Mouse (Mus musculus) neural tube, embryonic 13.5 days (tissue): ENCODE data around the gene Gm906. TPM values are rescaled to one million over a fixed set of nuclear protein-coding genes. Genes with fewer than 3 reads are reported as not detected.
"Not testable (repeated sequence)": the region's sequence is repeated elsewhere in the genome, so short reads cannot be mapped to it uniquely, and the experiment has no call there.

Source experiments
- ATAC-seq: fragments of 200-750 bp; cut with Nextera tagmentation; 2 replicates; pipeline ENCODE4 v1.8.0; 2017; ENCODE audit warnings: low read depth, mild to moderate bottlenecking, moderate TSS enrichment, moderate library complexity
- H3K27ac ChIP-seq: fragments of 300-500 bp; sonication (generic); replicated peaks from 2 replicates; pipeline ENCODE4 v1.5.1; 2015; ENCODE audit warnings: moderate library complexity, mild to moderate bottlenecking, inconsistent platforms
- H3K27me3 ChIP-seq: fragments of 300-500 bp; sonication (generic); 2 replicates; pipeline ENCODE4 v1.6.1; 2015; ENCODE audit warnings: mild to moderate bottlenecking, inconsistent platforms
- H3K36me3 ChIP-seq: fragments of 300-500 bp; sonication (generic); 2 replicates; pipeline ENCODE4 v1.6.1; 2015; ENCODE audit warnings: mild to moderate bottlenecking, inconsistent platforms
- H3K4me1 ChIP-seq: fragments of 300-500 bp; sonication (generic); replicated peaks from 2 replicates; pipeline ENCODE4 v1.6.1; 2015; ENCODE audit warnings: inconsistent platforms
- H3K4me2 ChIP-seq: fragments of 300-500 bp; sonication (generic); 2 replicates; pipeline ENCODE4 v1.6.1; 2015; ENCODE audit warnings: inconsistent platforms, mild to moderate bottlenecking, moderate library complexity
- H3K4me3 ChIP-seq: fragments of 300-500 bp; sonication (generic); 2 replicates; pipeline ENCODE4 v1.5.1; 2015; ENCODE audit warnings: mild to moderate bottlenecking, inconsistent platforms
- H3K9ac ChIP-seq: fragments of 300-500 bp; sonication (generic); 2 replicates; pipeline ENCODE4 v1.6.1; 2015; ENCODE audit warnings: moderate library complexity, mild to moderate bottlenecking, inconsistent platforms
- H3K9me3 ChIP-seq: fragments of 300-500 bp; sonication (generic); 2 replicates; pipeline ENCODE4 v1.6.1; 2016; ENCODE audit warnings: inconsistent platforms
- WGBS: fragments of 180-500 bp; shearing (Covaris S2); methylation state at CpG from one replicate; pipeline ENCODE4 v1.1.7; 2015; 5-methylcytosine and 5-hydroxymethylcytosine counted together
- microRNA-seq: library from miRNA; unstranded; fragments of <30 nt; microRNA quantifications from one replicate; pipeline ENCODE4, GENCODE M21; 2016
- polyA plus RNA-seq: library from polyadenylated mRNA; unstranded; fragments of >200 nt; fragmentation: Nextera tagmentation; extraction: Ambion mirVana; gene quantifications from 2 replicates; pipeline ENCODE4 v1.2.1, GENCODE M21; 2015

Gm906 gene
- polyA plus RNA-seq, result not detected in 2 replicates

- H3K27ac ChIP-seq, H3K4me1 ChIP-seq, H3K9me3 ChIP-seq, H3K36me3 ChIP-seq, ATAC-seq, H3K4me3 ChIP-seq, H3K27me3 ChIP-seq, H3K9ac ChIP-seq, H3K4me2 ChIP-seq: not testable (repeated sequence)
- WGBS, result 76% methylated on average over 3 of the region's 3 CpGs
Measured at GRCm38 (mm10) chr13:50250208-50250607, at the start of gene Gm906. Gm906 (minus strand) TSS chr13:50250308.

GRCm38 (mm10) chr13:50283308-50283707 lies 33.2 kb upstream of the Gm906 start:
- not testable (repeated sequence) for H3K27ac ChIP-seq, H3K4me3 ChIP-seq, ATAC-seq, H3K9me3 ChIP-seq, H3K4me1 ChIP-seq, H3K9ac ChIP-seq, H3K4me2 ChIP-seq, H3K27me3 ChIP-seq, H3K36me3 ChIP-seq
- 89% methylated on average over 2 of the region's 4 CpGs for WGBS

GRCm38 (mm10) chr13:50236487-50236886 lies 13.6 kb downstream of the Gm906 start:
- no peak overlapping the region for H3K27ac ChIP-seq
- H3K4me3 ChIP-seq, result no peak overlapping the region
- H3K9ac ChIP-seq, result no peak overlapping the region
- no peaks in the 10 kb centered on the region for H3K36me3 ChIP-seq
- H3K4me1 ChIP-seq, result no peaks in the 10 kb centered on the region
- no peaks in the 10 kb centered on the region for H3K27me3 ChIP-seq
- 95% methylated on average over 3 of the region's 3 CpGs for WGBS
- no peak for ATAC-seq
- H3K9me3 ChIP-seq, result no peaks in the 10 kb centered on the region
- H3K4me2 ChIP-seq, result no peak overlapping the region

- 0% methylated on average over 1 of the region's 1 CpGs for WGBS
- H3K9me3 ChIP-seq, H3K9ac ChIP-seq, H3K4me1 ChIP-seq, H3K27ac ChIP-seq, H3K4me3 ChIP-seq, H3K36me3 ChIP-seq, H3K27me3 ChIP-seq, ATAC-seq, H3K4me2 ChIP-seq: not testable (repeated sequence)
Measured at GRCm38 (mm10) chr13:50211842-50212241, 38.3 kb downstream of the Gm906 start.

GRCm38 (mm10) chr13:50210191-50210590 lies 39.9 kb downstream of the Gm906 start:
- not testable (repeated sequence) for H3K9ac ChIP-seq, H3K4me3 ChIP-seq, ATAC-seq, H3K9me3 ChIP-seq, H3K27me3 ChIP-seq, H3K36me3 ChIP-seq, H3K4me1 ChIP-seq, H3K4me2 ChIP-seq, H3K27ac ChIP-seq

- H3K9me3 ChIP-seq, H3K27me3 ChIP-seq, H3K4me1 ChIP-seq, H3K27ac ChIP-seq, H3K4me2 ChIP-seq, ATAC-seq, H3K36me3 ChIP-seq, H3K4me3 ChIP-seq, H3K9ac ChIP-seq: not testable (repeated sequence)
- 93% methylated on average over 2 of the region's 2 CpGs for WGBS
Measured at GRCm38 (mm10) chr13:50209651-50210050, 40.5 kb downstream of the Gm906 start.

- Histone ChIP-seq H3K27ac (no peak overlapping the region), H3K4me3 (no peak overlapping the region), H3K27me3 (no peaks in the 10 kb centered on the region), H3K9ac (no peak overlapping the region), H3K36me3 (no peaks in the 10 kb centered on the region), H3K4me1 (no peaks in the 10 kb centered on the region), H3K4me2 (no peak overlapping the region), H3K9me3 (no peaks in the 10 kb centered on the region)
- WGBS, result 90% methylated on average over 12 of the region's 12 CpGs
- no peak for ATAC-seq
Measured at GRCm38 (mm10) chr13:50207966-50208365, 42.1 kb downstream of the Gm906 start.

- H3K36me3 ChIP-seq, H3K4me3 ChIP-seq, H3K27ac ChIP-seq, H3K9ac ChIP-seq, H3K27me3 ChIP-seq, H3K9me3 ChIP-seq, H3K4me2 ChIP-seq, ATAC-seq, H3K4me1 ChIP-seq: not testable (repeated sequence)
Measured at GRCm38 (mm10) chr13:50196831-50197230, 53.3 kb downstream of the Gm906 start.

Small RNA genes lying within 50 kb of the gene (microRNA-seq; reads per million reads assigned to microRNA genes)
- gene Gm24017, result not detected

Other genes with a start within 250 kb of the Gm906 start
- 30.4 and 39.6 TPM in 2 replicates for gene Fbxw17, start 167.6 kb upstream of the Gm906 start, polyA plus RNA-seq
- gene Gm47429, start 193.6 kb upstream of the Gm906 start, polyA plus RNA-seq, result not detected in 2 replicates
- gene Nutm2, start 217.0 kb upstream of the Gm906 start, polyA plus RNA-seq, result not detected in 2 replicates